Mouse (Mus musculus) heart, adult 18-20 months (tissue): ENCODE results near the gene Skor1. TPM values are rescaled to one million over a fixed set of nuclear protein-coding genes. Genes with fewer than 3 reads are reported as not detected.
A peak's percentile ranks its signal among the peaks of the same experiment; 100 is the strongest.

ENCODE experiments used
- DNase-seq, 2 experiments: peaks; one replicate each; pipeline ENCODE4 v3.0.0; 2021 to 2022; ENCODE audit warnings: mixed read lengths in 1 of 2
- total RNA-seq, 2 experiments: library from RNA; stranded (reverse); gene quantifications; 2 replicates each; pipeline ENCODE4 v1.2.3; 2021

Gene Skor1
- total RNA-seq, 2 experiments from 2014 or later: not detected

GRCm38 (mm10) chr9:63091101-63091921, 57.5 kb downstream of the Skor1 start:
- DNase-seq: peak; percentile 74 to 76

- no peak for DNase-seq
These were observed 59.6 kb downstream of the Skor1 start for GRCm38 (mm10) chr9:63089141-63089540.

Other genes with a start within 250 kb of the Skor1 start
- gene Pias1, start 161.0 kb downstream of the Skor1 start, total RNA-seq: 10 to 100 TPM; 19.5 to 25.6 TPM
- gene Map2k5, start 228.9 kb upstream of the Skor1 start, total RNA-seq: 10 to 100 TPM; 17.1 to 18.4 TPM